Mouse (Mus musculus): ENCODE measurements around the gene Zfr2. TPM values are rescaled to one million over a fixed set of nuclear protein-coding genes. Genes with fewer than 3 reads are reported as not detected.

The Zfr2 gene
- polyA plus RNA-seq, 1 experiment from 2014 or later: 31.0 TPM

DNA sequence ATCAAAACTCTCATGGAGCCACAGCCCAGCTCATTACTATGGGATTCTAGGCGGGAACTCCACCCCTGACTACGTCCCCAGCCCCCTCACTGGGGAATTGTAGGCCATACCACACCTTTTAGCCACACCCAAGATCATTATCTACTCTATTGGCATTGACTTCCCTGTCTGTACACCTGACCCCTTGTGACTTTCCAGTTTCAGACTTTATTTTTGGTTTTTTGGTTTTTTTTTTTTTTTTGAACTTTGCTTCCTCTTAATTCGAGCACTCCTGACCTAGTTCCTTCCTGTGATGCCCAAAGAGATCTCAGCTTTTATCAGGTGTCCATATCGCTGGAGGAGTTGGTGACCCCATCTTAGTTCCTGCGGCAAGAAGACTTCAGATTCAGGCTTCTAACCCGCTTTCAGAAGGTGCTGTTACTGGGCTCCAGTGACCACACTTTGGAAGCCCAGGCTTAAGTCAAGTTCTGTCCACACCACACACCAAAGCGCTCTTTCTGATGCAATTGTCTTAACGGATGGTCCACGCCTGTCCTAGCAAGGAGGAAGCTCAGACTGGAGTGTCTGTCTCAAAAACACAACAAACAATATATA, 58.7 kb downstream of the Zfr2 start, which contains the start of gene Tjp3:
TSS of gene Tjp3 (minus strand) at position 71 of the 594 bp plus-strand sequence.
- peaks cover 19% of the 10 kb centered on the region for H3K4me1 ChIP-seq (ENCODE audit: control insufficient read depth, insufficient read depth, low read length)
- peaks cover 18% of the 10 kb centered on the region for H3K27me3 ChIP-seq (ENCODE audit: control insufficient read depth, insufficient read depth, low read depth, low read length)
- 82% methylated on average over 9 of the region's 9 CpGs for WGBS
- no peak within 1 kb of the TSS for H3K9ac ChIP-seq (ENCODE audit: low read depth, low read length)
- no peak within 1 kb of the TSS for H3K27ac ChIP-seq (ENCODE audit: low read length)
- no peak for ATAC-seq
- peak within 1 kb of the TSS; percentile 89; the same call in 1 of the 2 replicates for H3K4me3 ChIP-seq (ENCODE audit: low read depth, low read length)
- no peaks in the 10 kb centered on the region for H3K9me3 ChIP-seq (replicated peaks; ENCODE audit: control insufficient read depth, low read length, poor library complexity, severe bottlenecking)
- no peaks in the 10 kb centered on the region for H3K36me3 ChIP-seq (ENCODE audit: control insufficient read depth, insufficient read depth, low read length)
- peak within 1 kb of the TSS; percentile 23 for H3K4me2 ChIP-seq (ENCODE audit: low read length)

DNA sequence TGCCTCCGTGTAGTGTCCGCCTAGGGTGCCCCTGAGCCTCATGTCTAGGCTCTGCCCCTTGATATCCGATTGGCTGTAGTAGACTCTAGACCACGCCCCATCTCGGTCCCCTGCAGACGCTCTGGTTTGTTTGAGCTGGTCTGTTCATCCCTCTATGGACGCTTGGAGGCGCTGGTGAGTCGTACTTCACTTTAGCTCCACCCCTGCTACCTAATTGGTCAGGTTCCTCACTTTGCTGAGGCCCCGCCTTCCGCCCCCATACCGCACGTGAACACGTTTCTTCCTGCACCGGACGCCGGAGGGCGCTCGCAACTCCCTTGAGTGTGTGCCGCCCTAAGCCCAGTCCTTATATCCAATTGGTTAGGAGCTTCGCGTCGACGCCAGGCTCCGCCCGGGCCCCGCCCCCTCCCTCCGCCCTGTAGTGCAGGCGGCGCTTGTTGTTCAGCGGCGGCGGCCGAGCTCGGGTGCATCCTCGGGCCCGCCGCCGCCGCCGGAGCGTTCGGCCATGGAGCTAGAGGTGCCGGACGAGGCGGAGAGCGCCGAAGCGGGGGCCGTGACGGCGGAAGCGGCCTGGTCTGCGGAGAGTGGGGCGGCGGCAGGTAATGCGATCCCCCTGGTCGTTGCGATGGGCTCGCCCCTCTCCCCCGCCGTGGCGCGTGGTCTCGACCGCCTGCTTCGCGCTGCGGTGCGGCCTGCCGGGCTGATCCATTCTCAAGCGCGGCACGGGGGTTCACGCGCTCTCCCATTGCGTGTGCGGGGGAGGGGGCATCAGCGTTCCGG, 59.8 kb downstream of the Zfr2 start, which contains the start of gene Pip5k1c:
TSS of gene Pip5k1c (plus strand) at position 410 of the 780 bp plus-strand sequence.
- peak within 1 kb of the TSS; percentile 89 for H3K27ac ChIP-seq (ENCODE audit: low read length)
- no peaks in the 10 kb centered on the region for H3K9me3 ChIP-seq (replicated peaks; ENCODE audit: control insufficient read depth, low read length, poor library complexity, severe bottlenecking)
- no peaks in the 10 kb centered on the region for H3K36me3 ChIP-seq (ENCODE audit: control insufficient read depth, insufficient read depth, low read length)
- H3K9ac ChIP-seq (ENCODE audit: low read depth, low read length): peak within 1 kb of the TSS; percentile 93
- H3K4me2 ChIP-seq (ENCODE audit: low read length): peak within 1 kb of the TSS; percentile 66
- H3K27me3 ChIP-seq (ENCODE audit: control insufficient read depth, insufficient read depth, low read depth, low read length): peaks cover 18% of the 10 kb centered on the region
- under 1% methylated on average over 53 of the region's 80 CpGs for WGBS
- H3K4me3 ChIP-seq (ENCODE audit: low read depth, low read length): peak within 1 kb of the TSS; percentile 89
- H3K4me1 ChIP-seq (ENCODE audit: control insufficient read depth, insufficient read depth, low read length): peaks cover 19% of the 10 kb centered on the region
- peak; percentile 94 for ATAC-seq

DNA sequence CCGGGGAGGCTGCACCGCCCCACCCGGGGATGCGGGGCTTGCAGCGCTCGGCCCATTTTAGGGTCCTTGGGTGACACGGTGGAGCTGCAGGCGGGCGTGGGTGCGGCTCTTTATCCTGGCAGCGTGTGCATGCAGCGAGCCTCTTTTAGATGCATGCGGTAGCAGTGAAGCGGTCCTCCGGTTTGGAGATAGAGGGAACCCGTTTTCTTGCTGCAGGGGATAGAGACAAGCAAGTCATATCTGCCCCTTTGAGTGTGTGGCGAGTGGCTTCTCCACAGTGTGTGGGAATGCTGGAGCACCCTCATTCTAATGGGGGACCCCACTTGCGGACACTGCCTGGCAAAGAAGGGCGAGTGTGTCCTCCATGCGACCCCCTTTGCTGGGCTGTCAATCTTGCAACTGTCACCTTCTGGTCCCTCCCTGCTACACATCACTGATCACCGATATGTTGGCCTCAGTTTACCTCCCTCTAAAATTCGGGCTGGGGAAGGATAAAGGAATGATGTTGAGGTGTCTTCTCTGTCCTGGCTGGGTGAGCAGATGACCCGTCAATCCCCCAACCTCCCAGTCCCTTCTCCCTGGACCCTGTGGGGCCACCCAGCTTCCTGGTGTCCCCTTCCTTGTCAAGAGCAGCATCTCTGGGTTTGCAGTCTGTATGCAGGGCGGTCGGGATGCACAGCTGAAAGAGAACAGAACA, 60.5 kb downstream of the Zfr2 start:
- Histone ChIP-seq H3K4me3 (ENCODE audit: low read depth, low read length) (peak overlapping the region; percentile 89), H3K36me3 (ENCODE audit: control insufficient read depth, insufficient read depth, low read length) (no peaks in the 10 kb centered on the region), H3K9ac (ENCODE audit: low read depth, low read length) (peak overlapping the region; percentile 93), H3K9me3 (replicated peaks; ENCODE audit: control insufficient read depth, low read length, poor library complexity, severe bottlenecking) (no peaks in the 10 kb centered on the region), H3K4me1 (ENCODE audit: control insufficient read depth, insufficient read depth, low read length) (peaks cover 19% of the 10 kb centered on the region), H3K27me3 (ENCODE audit: control insufficient read depth, insufficient read depth, low read depth, low read length) (peaks cover 14% of the 10 kb centered on the region), H3K4me2 (ENCODE audit: low read length) (peak overlapping the region; percentile 66), H3K27ac (ENCODE audit: low read length) (peak overlapping the region; percentile 89)
- no peak for ATAC-seq
- WGBS: 4% methylated on average over 25 of the region's 25 CpGs

DNA sequence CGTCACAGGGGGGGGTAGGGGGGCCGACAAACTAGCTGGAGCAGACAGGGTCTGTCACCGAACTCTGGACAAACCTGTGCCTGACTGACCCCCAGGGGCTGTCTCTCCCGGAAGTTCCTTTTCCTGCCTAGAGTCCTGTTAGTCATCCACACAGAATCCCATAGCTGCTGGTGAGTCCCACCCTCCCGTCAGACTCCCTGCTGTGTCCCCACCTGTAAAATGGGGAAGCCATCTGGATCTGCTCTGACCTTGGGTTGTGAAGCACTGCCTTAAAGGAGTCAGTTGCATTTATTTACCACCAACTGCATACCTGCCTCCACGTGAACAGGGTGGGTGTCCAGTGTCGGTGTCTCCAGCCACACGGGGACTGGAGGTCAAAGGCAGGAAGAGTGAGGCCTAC, 61.5 kb downstream of the Zfr2 start:
- peaks cover 14% of the 10 kb centered on the region for H3K27me3 ChIP-seq (ENCODE audit: control insufficient read depth, insufficient read depth, low read depth, low read length)
- H3K36me3 ChIP-seq (ENCODE audit: control insufficient read depth, insufficient read depth, low read length): no peaks in the 10 kb centered on the region
- H3K9ac ChIP-seq (ENCODE audit: low read depth, low read length): peak overlapping the region; percentile 93
- 67% methylated on average over 8 of the region's 8 CpGs for WGBS
- H3K4me1 ChIP-seq (ENCODE audit: control insufficient read depth, insufficient read depth, low read length): peaks cover 19% of the 10 kb centered on the region
- ATAC-seq: no peak
- H3K4me2 ChIP-seq (ENCODE audit: low read length): peak overlapping the region; percentile 66
- H3K4me3 ChIP-seq (ENCODE audit: low read depth, low read length): peak overlapping the region; percentile 89
- no peaks in the 10 kb centered on the region for H3K9me3 ChIP-seq (replicated peaks; ENCODE audit: control insufficient read depth, low read length, poor library complexity, severe bottlenecking)
- H3K27ac ChIP-seq (ENCODE audit: low read length): no peak overlapping the region

DNA sequence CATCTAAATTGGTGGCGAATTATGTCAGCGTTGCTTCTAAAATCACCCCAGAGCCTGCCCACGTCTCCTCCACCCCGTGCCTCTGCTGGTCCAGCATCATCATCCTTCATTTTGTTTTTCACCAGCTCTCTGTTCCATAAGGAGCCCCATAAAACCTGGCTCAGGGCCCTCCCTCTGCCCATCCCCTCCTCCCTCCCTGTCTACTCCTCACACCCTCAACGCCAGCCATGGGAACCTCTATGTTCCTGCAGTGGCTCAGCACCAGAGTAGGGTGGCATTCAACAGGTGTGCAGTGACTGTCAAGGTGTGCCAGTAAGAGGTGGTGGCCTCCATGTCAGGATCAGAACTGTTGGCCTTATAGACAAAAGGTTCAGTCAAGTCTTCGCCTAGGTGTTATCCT, 62.2 kb downstream of the Zfr2 start:
- no peak overlapping the region; the same call in 1 of the 2 replicates for H3K4me2 ChIP-seq (ENCODE audit: low read length)
- H3K4me3 ChIP-seq (ENCODE audit: low read depth, low read length): no peak overlapping the region
- no peak overlapping the region for H3K27ac ChIP-seq (ENCODE audit: low read length)
- H3K27me3 ChIP-seq (ENCODE audit: control insufficient read depth, insufficient read depth, low read depth, low read length): peaks cover 11% of the 10 kb centered on the region
- peaks cover 19% of the 10 kb centered on the region for H3K4me1 ChIP-seq (ENCODE audit: control insufficient read depth, insufficient read depth, low read length)
- H3K36me3 ChIP-seq (ENCODE audit: control insufficient read depth, insufficient read depth, low read length): no peaks in the 10 kb centered on the region
- H3K9ac ChIP-seq (ENCODE audit: low read depth, low read length): no peak overlapping the region
- ATAC-seq: no peak
- 97% methylated on average over 6 of the region's 6 CpGs for WGBS
- no peaks in the 10 kb centered on the region for H3K9me3 ChIP-seq (replicated peaks; ENCODE audit: control insufficient read depth, low read length, poor library complexity, severe bottlenecking)

DNA sequence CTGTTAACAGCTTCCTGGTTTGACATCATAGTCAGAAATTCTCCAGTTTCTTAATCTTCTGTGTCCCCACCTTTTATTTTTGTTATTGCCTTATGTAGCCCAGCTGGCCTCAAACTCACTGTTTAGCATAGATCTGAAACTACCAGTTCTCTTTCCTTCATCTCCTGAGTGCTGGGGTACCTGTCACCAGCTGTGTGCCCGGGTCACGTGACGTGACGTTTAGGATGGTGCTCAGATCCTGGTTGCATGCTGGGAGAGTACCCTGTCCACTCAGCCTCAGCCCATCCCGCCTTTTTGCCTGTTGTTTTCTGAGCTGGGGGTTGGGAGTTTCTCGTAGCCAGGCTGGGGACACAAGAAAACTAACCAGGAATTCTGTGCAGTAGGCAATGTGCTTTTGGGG, 64.3 kb downstream of the Zfr2 start:
- Histone ChIP-seq H3K9me3 (replicated peaks; ENCODE audit: control insufficient read depth, low read length, poor library complexity, severe bottlenecking) (no peaks in the 10 kb centered on the region), H3K27me3 (ENCODE audit: control insufficient read depth, insufficient read depth, low read depth, low read length) (no peaks in the 10 kb centered on the region), H3K4me1 (ENCODE audit: control insufficient read depth, insufficient read depth, low read length) (peaks cover 19% of the 10 kb centered on the region), H3K4me3 (ENCODE audit: low read depth, low read length) (no peak overlapping the region), H3K36me3 (ENCODE audit: control insufficient read depth, insufficient read depth, low read length) (no peaks in the 10 kb centered on the region), H3K27ac (ENCODE audit: low read length) (no peak overlapping the region), H3K4me2 (ENCODE audit: low read length) (no peak overlapping the region), H3K9ac (ENCODE audit: low read depth, low read length) (no peak overlapping the region)
- ATAC-seq: no peak
- WGBS: 86% methylated on average over 6 of the region's 6 CpGs

DNA sequence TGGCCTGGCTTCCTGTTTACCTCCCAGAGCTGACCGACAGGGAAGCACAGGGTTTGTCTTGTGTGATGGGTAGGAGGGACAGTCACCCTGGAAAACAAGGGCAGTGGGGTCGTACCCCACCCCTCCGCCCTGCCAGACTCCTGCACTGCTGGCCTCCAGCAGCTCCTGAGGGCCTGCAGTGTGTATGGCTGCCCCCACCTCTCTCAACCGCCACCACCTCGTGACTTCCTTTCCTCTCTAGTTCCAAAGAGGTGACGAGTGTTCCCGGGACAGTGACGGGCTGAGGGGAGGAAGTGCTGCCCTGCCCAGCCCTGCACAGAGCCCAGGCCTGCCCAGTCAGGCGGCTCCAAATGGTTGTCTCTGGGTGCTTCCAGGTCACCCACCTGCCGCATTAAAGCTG, 64.9 kb downstream of the Zfr2 start:
- no peak overlapping the region for H3K4me3 ChIP-seq (ENCODE audit: low read depth, low read length)
- 81% methylated on average over 10 of the region's 10 CpGs for WGBS

DNA sequence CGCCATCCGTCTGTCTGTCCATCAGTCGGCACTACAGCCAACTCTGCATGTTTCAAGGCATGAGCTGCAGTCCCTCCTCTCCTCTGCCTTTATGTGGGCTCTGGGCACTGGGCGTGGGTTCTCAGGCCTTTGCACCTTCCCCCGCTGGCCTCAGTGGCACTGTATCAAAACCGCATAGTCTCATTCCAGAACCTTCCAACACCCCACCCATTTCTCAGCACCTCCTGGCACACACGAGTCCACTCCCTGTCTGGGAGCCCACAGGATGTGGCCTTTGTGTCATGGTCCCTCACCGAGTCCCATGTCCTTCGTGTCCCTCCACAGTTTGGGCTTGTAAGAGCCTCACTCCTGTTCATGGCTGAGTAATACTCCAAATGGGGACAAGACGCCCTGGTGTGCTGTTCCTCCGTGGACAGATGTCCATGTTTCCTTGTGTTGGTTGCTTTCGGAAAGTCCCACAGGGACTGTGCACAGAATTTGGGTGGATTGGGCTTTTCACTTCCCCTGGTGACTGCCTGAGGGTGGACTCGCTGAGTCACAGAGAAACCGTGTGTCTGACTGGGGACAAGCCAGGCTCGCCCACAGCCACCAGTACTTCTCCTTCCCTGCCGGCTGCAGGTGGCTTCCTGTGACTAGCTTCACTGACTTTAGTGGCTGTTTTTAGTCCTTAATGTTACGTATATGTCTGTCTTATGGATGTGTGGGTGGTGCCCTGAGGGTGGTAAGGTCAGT, 65.6 kb downstream of the Zfr2 start:
- Histone ChIP-seq H3K27ac (ENCODE audit: low read length) (no peak overlapping the region), H3K36me3 (ENCODE audit: control insufficient read depth, insufficient read depth, low read length) (no peaks in the 10 kb centered on the region), H3K4me3 (ENCODE audit: low read depth, low read length) (no peak overlapping the region), H3K9ac (ENCODE audit: low read depth, low read length) (no peak overlapping the region), H3K4me1 (ENCODE audit: control insufficient read depth, insufficient read depth, low read length) (peaks cover 24% of the 10 kb centered on the region), H3K9me3 (replicated peaks; ENCODE audit: control insufficient read depth, low read length, poor library complexity, severe bottlenecking) (no peaks in the 10 kb centered on the region), H3K27me3 (ENCODE audit: control insufficient read depth, insufficient read depth, low read depth, low read length) (no peaks in the 10 kb centered on the region), H3K4me2 (ENCODE audit: low read length) (no peak overlapping the region)
- 93% methylated on average over 17 of the region's 17 CpGs for WGBS
- ATAC-seq: no peak

More for the DNA sequence above, 64.9 kb downstream of the Zfr2 start:
- Histone ChIP-seq H3K4me1 (ENCODE audit: control insufficient read depth, insufficient read depth, low read length) (peaks cover 19% of the 10 kb centered on the region), H3K27me3 (ENCODE audit: control insufficient read depth, insufficient read depth, low read depth, low read length) (no peaks in the 10 kb centered on the region), H3K9ac (ENCODE audit: low read depth, low read length) (no peak overlapping the region), H3K9me3 (replicated peaks; ENCODE audit: control insufficient read depth, low read length, poor library complexity, severe bottlenecking) (no peaks in the 10 kb centered on the region), H3K4me2 (ENCODE audit: low read length) (no peak overlapping the region), H3K36me3 (ENCODE audit: control insufficient read depth, insufficient read depth, low read length) (no peaks in the 10 kb centered on the region), H3K27ac (ENCODE audit: low read length) (0 out of 2 replicates have a peak overlapping the region, but pooled peaks have one; percentile 22)
- no peak for ATAC-seq
